Mouse (Mus musculus) right cerebral cortex, postnatal 25 days (tissue): ENCODE measurements around the gene Med10.

Experiments
- DNase-seq: peaks from one replicate; pipeline ENCODE4 v3.0.0; 2022

Med10 gene

GRCm38 (mm10) chr13:69802095-69802494 is at the start of gene Med10:
TSS of gene Med10 (plus strand) at chr13:69802395.
- DNase-seq = no peak

GRCm38 (mm10) chr13:69752875-69753274 is 49.3 kb upstream of the Med10 start:
- no peak for DNase-seq

GRCm38 (mm10) chr13:69758979-69759378 is 43.2 kb upstream of the Med10 start:
- DNase-seq = peak; percentile 48

- peak; percentile 85 for DNase-seq
Observed at GRCm38 (mm10) chr13:69761393-69761792, 40.8 kb upstream of the Med10 start.

- no peak for DNase-seq
Observed at GRCm38 (mm10) chr13:69764646-69765045, 37.5 kb upstream of the Med10 start.

GRCm38 (mm10) chr13:69768152-69768551 is 34.0 kb upstream of the Med10 start:
- no peak for DNase-seq

GRCm38 (mm10) chr13:69770538-69771456 is 31.4 kb upstream of the Med10 start:
- DNase-seq = no peak

GRCm38 (mm10) chr13:69772358-69772757 is 29.8 kb upstream of the Med10 start:
- no peak for DNase-seq

GRCm38 (mm10) chr13:69778221-69778620 is 24.0 kb upstream of the Med10 start:
- peak; percentile 84 for DNase-seq

- DNase-seq = no peak
Observed at GRCm38 (mm10) chr13:69788704-69789103, 13.5 kb upstream of the Med10 start.

- DNase-seq = no peak
Observed at GRCm38 (mm10) chr13:69791814-69792213, 10.4 kb upstream of the Med10 start.

GRCm38 (mm10) chr13:69792541-69793009 is 9.6 kb upstream of the Med10 start:
- no peak for DNase-seq

GRCm38 (mm10) chr13:69794808-69795207 is 7.4 kb upstream of the Med10 start:
- no peak for DNase-seq

GRCm38 (mm10) chr13:69809681-69810611 is 7.8 kb downstream of the Med10 start:
- DNase-seq = peak; percentile 85

- DNase-seq = no peak
Observed at GRCm38 (mm10) chr13:69810936-69811680, 8.9 kb downstream of the Med10 start.

- DNase-seq = no peak
Observed at GRCm38 (mm10) chr13:69813870-69814269, 11.7 kb downstream of the Med10 start.

GRCm38 (mm10) chr13:69818306-69818705 is 16.1 kb downstream of the Med10 start:
- no peak for DNase-seq

GRCm38 (mm10) chr13:69821169-69821822 is 19.1 kb downstream of the Med10 start:
- DNase-seq = no peak

GRCm38 (mm10) chr13:69823920-69824637 is 21.9 kb downstream of the Med10 start:
- DNase-seq = no peak

GRCm38 (mm10) chr13:69825396-69826095 is 23.4 kb downstream of the Med10 start:
- no peak for DNase-seq

- DNase-seq = no peak
Observed at GRCm38 (mm10) chr13:69830606-69831005, 28.4 kb downstream of the Med10 start.
